11 mouse cellular contexts compared by ENCODE assay signal in genomic region chr1:166794622-166795244, GRCm38 (mm10).
DNase-seq lines count a peak whose midpoint lies in the region; ATAC-seq and TF ChIP-seq lines count a peak whose summit lies in the region.
"Had no signal": no experiment of that assay in that cellular context is flagged by ENCODE, and none has a peak within 500 bp of the region (broad histone marks: within the 10 kb centered on the region; RNA-seq: fewer than 3 reads in every experiment).

No protein-coding gene starts in this region.

- H3K4me2 ChIP-seq in intestine, postnatal 0 days (replicated peaks; ENCODE audit: low read depth): no peak overlapping the region
- H3K4me2 ChIP-seq in intestine, embryonic 15.5 days (replicated peaks): no peak overlapping the region

- no peak for TF ChIP-seq POLR2A in ES-Bruce4 (IDR thresholded peaks at IDR 0.05; ENCODE audit: insufficient read depth, low read length)

- no peaks in the 10 kb centered on the region for H3K27me3 ChIP-seq in intestine, postnatal 0 days (replicated peaks; ENCODE audit: control insufficient read depth, insufficient read depth, low read length)
- no peaks in the 10 kb centered on the region for H3K27me3 ChIP-seq in intestine, embryonic 15.5 days (replicated peaks)
- no peaks in the 10 kb centered on the region for H3K27me3 ChIP-seq in ES-Bruce4 (ENCODE audit: control insufficient read depth, insufficient read depth, low read length, poor library complexity, severe bottlenecking)

- WGBS in intestine, postnatal 0 days: 54% methylated on average over 14 of the region's 14 CpGs
- WGBS in intestine, embryonic 15.5 days: 56% methylated on average over 14 of the region's 14 CpGs

- no peak for ATAC-seq in intestine, postnatal 0 days
- no peak for ATAC-seq in intestine, embryonic 15.5 days
- ATAC-seq in granulocyte monocyte progenitor cell, adult 5-6 weeks (replicated peaks; ENCODE audit: poor library complexity, severe bottlenecking): 0 out of 2 replicates have a peak, but pooled peaks have one; percentile 31
- ATAC-seq: activated CD4-positive, CD25-positive, alpha-beta regulatory T cell, adult 4 months had no signal

- H3K9ac ChIP-seq in intestine, postnatal 0 days (ENCODE audit: low read depth, low read length): no peak overlapping the region
- no peak overlapping the region for H3K9ac ChIP-seq in intestine, embryonic 15.5 days
- H3K9ac ChIP-seq in ES-Bruce4 (ENCODE audit: low read depth, poor library complexity, severe bottlenecking): no peak overlapping the region

- no peaks in the 10 kb centered on the region for H3K4me1 ChIP-seq in intestine, postnatal 0 days (replicated peaks; ENCODE audit: control insufficient read depth, insufficient read depth, low read length)
- no peaks in the 10 kb centered on the region for H3K4me1 ChIP-seq in intestine, embryonic 15.5 days (replicated peaks)
- H3K4me1 ChIP-seq in ES-Bruce4 (ENCODE audit: control insufficient read depth, insufficient read depth, low read length): no peaks in the 10 kb centered on the region

- no peaks in the 10 kb centered on the region for H3K36me3 ChIP-seq in intestine, postnatal 0 days (ENCODE audit: control insufficient read depth, insufficient read depth)
- no peaks in the 10 kb centered on the region for H3K36me3 ChIP-seq in intestine, embryonic 15.5 days
- H3K36me3 ChIP-seq in ES-Bruce4 (ENCODE audit: control insufficient read depth, insufficient read depth, low read length, poor library complexity, severe bottlenecking): no peaks in the 10 kb centered on the region

- H3K9me3 ChIP-seq in intestine, postnatal 0 days (ENCODE audit: control insufficient read depth): no peaks in the 10 kb centered on the region
- H3K9me3 ChIP-seq in intestine, embryonic 15.5 days: no peaks in the 10 kb centered on the region
- no peaks in the 10 kb centered on the region for H3K9me3 ChIP-seq in ES-Bruce4 (replicated peaks; ENCODE audit: control insufficient read depth, insufficient read depth, low read length, poor library complexity, severe bottlenecking)

- TF ChIP-seq EP300 in ES-Bruce4 (IDR thresholded peaks at IDR 0.05; ENCODE audit: insufficient read depth, low read depth, low read length): no peak

- H3K4me3 ChIP-seq in intestine, postnatal 0 days (ENCODE audit: low read depth, low read length): no peak overlapping the region
- no peak overlapping the region for H3K4me3 ChIP-seq in intestine, embryonic 15.5 days (replicated peaks)
- H3K4me3 ChIP-seq in ES-Bruce4 (ENCODE audit: low read depth, low read length): no peak overlapping the region

- TF ChIP-seq CTCF in intestine, postnatal 0 days (IDR thresholded peaks at IDR 0.05; ENCODE audit: low read depth): peak; percentile 46
- TF ChIP-seq CTCF in ES-Bruce4 (IDR thresholded peaks at IDR 0.05; ENCODE audit: low read depth, low read length): peak; percentile 17

- peak; percentile 65 for DNase-seq in brain, adult 2 months (ENCODE audit: low read depth, low spot score)
- DNase-seq in heart, adult 8-10 months (ENCODE audit: low spot score): no peak
- no peak for DNase-seq in spleen, adult 18-20 months
- DNase-seq in urinary bladder, adult 18-20 months (ENCODE audit: low spot score in 2 of 2): no peak
- DNase-seq: gastrocnemius, postnatal 10 days; lung, postnatal 14 days had no signal

- H3K27ac ChIP-seq in intestine, postnatal 0 days (ENCODE audit: low read depth, low read length): no peak overlapping the region
- no peak overlapping the region for H3K27ac ChIP-seq in intestine, embryonic 15.5 days
- H3K27ac ChIP-seq in ES-Bruce4 (ENCODE audit: insufficient read depth, low read length): no peak overlapping the region
